Mouse (Mus musculus) CH12.LX (cell line): Measurements from ENCODE around the gene Ppp4r3b.

Experiments
- CTCF ChIP-seq, 2 experiments: IDR thresholded peaks in 1 of 2; conservative IDR thresholded peaks in 1 of 2; 2 replicates each; pipeline ENCODE4 v1.5.1; 2011 to 2012; ENCODE audit warnings: low read depth in 2 of 2, low read length in 2 of 2, improper control_type of control experiment in 1 of 2, inconsistent platforms in 1 of 2, mild to moderate bottlenecking in 1 of 2, moderate library complexity in 1 of 2
- EP300 ChIP-seq: IDR thresholded peaks from 2 replicates; pipeline ENCODE4 v1.6.1; 2011; ENCODE audit warnings: low read length, improper control_type of control experiment
- KAT2A ChIP-seq: IDR thresholded peaks from 2 replicates; pipeline ENCODE4 v1.6.1; 2012; ENCODE audit warnings: low read length, improper control_type of control experiment, inconsistent platforms; ENCODE audit not compliant: insufficient replicate concordance
- MAX ChIP-seq: IDR thresholded peaks from 2 replicates; pipeline ENCODE4 v1.6.1; 2011; ENCODE audit warnings: low read length, improper control_type of control experiment
- MXI1 ChIP-seq: IDR thresholded peaks from 2 replicates; pipeline ENCODE4 v1.6.1; 2011; ENCODE audit warnings: mild to moderate bottlenecking, low read depth, low read length, improper control_type of control experiment
- MYC ChIP-seq: IDR thresholded peaks from 2 replicates; pipeline ENCODE4 v1.6.1; 2011; ENCODE audit warnings: low read depth, mild to moderate bottlenecking, improper control_type of control experiment, low read length
- POLR2A ChIP-seq: IDR thresholded peaks from 2 replicates; pipeline ENCODE4 v1.6.1; 2011; ENCODE audit warnings: low read depth, mild to moderate bottlenecking, improper control_type of control experiment, low read length
- TCF12 ChIP-seq: IDR thresholded peaks from 2 replicates; pipeline ENCODE4 v1.6.1; 2014; ENCODE audit warnings: low read depth, mild to moderate bottlenecking, inconsistent platforms, low read length, improper control_type of control experiment
- UBTF ChIP-seq: IDR thresholded peaks from 2 replicates; pipeline ENCODE4 v1.6.1; 2012; ENCODE audit warnings: low read depth, mild to moderate bottlenecking, inconsistent platforms, low read length, improper control_type of control experiment, moderate library complexity
- ZKSCAN1 ChIP-seq: IDR thresholded peaks from 2 replicates; pipeline ENCODE4 v1.6.1; 2012; ENCODE audit warnings: low read depth, inconsistent platforms, low read length, improper control_type of control experiment, borderline replicate concordance

DNA sequence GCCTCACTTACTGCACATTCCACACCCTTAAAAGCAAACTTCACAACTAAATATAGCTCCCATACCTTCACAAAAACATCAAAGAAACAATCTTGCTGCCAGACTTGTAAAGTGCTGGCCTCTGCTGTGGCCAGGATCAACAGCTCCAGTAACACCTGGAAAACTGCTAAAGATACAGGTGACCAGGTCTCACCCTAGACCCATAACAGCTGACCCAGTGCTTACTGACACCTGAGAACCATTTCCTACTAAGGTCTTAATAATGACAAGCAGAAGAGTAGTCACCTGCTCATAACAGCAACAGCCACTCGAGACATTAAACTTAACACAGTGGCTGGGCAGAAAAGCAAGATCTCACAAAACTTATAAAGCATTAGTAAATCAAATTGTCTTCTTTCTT is 60.9 kb downstream of the Ppp4r3b start:
- no peak for TF ChIP-seq TCF12
- TF ChIP-seq CTCF (conservative IDR thresholded peaks at IDR 0.05 in 1 of 2, IDR thresholded peaks at IDR 0.05 in 1 of 2; ENCODE audit: low read depth in 2 of 2, low read length in 2 of 2): no peak
- TF ChIP-seq MYC: no peak
- TF ChIP-seq POLR2A: no peak
- TF ChIP-seq ZKSCAN1: no peak
- TF ChIP-seq EP300: no peak
- no peak for TF ChIP-seq MAX
- TF ChIP-seq KAT2A: no peak
- TF ChIP-seq MXI1: no peak
- no peak for TF ChIP-seq UBTF
